Mouse (Mus musculus) G1E-ER4 (cell line): ENCODE measurements around the gene Fgf15. TPM values are rescaled to one million over a fixed set of nuclear protein-coding genes. Genes with fewer than 3 reads are reported as not detected.

Experiments used
- GATA1 ChIP-seq: IDR thresholded peaks from one replicate; pipeline ENCODE4 v1.8.0; 2012; ENCODE audit warnings: low read length, inconsistent platforms
- polyA plus RNA-seq: library from polyadenylated mRNA; stranded (reverse); fragments of >175 nt; gene quantifications from 2 replicates; pipeline ENCODE4 v1.2.3, GENCODE M21; 2012

Gene Fgf15
- polyA plus RNA-seq, 1 experiment = 2.7 TPM

DNA sequence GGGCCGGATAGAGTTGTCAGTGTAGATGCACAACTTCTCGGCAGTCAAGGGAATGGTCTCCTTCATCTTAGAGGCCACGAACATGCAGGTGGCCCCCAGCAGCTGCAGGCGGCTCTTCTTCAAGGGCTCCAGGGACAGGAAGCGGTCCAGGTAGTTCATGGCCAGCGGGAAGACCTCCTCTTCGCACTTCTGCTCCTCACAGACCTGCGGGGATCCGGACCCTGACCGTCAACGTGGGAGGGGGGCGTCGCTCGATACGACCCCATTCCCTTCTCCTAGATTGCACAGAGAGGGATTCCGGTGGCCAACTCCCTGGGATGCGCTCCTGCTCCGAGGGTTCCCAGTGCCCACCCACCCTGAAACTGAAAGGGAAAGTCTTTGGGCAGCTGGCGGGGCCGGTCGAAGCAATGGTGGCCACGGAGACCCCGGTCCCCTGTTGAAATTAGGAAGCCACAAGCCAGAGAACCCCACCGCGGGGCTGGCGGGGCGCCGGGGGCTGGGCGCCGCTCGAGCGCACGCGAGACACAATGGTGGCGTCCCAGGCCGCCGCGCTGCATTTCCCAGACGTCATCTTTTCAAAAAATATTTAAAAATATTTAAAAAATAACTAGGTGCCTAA, 41.7 kb downstream of the Fgf15 start:
- TF ChIP-seq GATA1 = no peak

DNA sequence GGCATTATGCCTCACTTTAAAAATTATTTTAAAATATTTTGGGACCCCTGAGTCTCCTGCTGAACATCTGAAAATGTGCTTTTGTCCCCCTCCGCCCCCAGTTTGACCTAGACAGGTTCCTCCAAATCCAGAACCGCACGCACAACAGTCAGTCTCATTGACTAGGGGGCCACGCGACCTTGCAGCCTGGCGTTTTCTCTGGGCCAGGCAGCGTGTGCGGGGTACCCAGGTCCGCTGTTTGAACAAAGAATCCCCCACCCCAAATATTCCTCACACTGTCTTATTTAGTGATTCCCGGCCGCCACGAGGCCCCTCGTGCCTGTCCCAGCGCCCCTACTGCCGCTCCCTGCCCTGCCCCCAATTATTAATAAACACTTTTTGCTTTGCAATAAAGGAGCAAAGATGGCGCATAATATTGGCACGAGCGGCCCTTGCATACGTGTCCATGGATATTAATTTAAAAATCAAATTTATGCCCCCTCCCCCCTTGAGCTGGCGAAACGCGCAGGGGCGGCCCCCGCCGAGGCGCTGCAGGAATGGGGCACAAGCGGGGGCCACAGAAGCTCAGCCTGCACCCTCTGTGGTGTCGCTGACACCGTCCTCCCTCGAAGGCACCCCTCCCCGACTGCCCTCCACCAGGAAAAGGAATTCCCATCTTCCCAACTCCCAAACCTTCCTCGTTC, 42.5 kb downstream of the Fgf15 start:
- no peak for TF ChIP-seq GATA1

DNA sequence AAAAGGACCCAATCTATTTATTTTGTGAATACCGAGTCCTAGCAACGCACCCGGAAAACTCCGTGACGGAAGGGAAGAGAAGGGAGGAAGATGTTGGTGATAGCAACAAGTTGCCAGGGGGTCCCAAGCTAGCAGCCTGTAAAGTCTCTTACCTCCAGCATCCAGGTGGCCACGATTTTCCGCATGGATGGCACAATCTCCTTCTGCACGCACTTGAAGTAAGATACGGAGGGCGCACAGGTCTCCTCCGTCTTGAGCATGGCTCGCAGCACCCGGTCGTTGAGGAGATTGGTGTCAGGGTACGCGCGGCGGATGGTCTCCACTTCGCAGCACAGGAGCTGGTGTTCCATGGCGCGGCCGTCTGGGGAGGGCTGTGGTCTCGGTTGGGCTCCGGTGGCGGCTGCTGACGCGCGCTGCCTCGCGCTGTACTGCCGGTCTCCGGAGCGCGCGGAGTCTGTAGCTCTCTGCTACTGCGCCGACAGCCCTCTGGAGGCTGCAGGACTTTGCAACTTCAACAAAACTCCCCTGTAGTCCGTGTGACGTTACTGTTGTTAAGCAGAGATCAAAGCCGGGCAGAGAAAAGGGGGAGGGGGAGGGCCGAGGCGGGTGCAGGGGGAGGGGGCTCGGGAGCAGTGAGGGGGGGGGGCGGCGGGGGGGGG, 43.1 kb downstream of the Fgf15 start, which contains the start of gene Ccnd1:
Gene Ccnd1 (minus strand): TSS at position 582 of the 659 bp plus-strand sequence.
- TF ChIP-seq GATA1 = no peak

DNA sequence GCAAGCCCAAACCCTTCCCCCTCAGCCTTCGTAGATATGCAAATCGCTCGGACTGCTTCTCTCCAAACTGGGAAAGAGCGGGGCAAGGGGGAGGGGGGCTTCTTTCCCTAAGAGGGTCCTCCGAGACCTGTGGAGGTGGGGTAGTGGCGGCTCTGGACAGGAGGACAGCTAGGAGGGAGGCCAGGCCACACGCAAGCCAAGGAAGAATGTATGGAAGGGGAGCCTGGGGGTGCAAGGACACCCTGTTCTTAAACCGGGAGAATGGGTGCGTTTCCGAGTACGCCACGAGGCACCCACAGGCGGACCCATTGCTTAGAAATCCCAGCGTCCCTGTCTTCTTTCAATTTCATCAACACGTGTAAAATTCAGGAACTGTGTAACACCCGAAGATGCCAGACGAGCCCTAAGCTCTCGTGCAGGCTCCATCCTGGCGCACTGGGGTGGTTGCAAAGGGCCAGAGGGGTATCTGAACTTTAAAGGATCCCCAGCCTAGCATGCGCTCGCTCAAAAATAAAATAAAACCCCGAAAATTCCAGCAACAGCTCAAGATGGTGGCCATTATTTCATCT, 43.8 kb downstream of the Fgf15 start:
- no peak for TF ChIP-seq GATA1

DNA sequence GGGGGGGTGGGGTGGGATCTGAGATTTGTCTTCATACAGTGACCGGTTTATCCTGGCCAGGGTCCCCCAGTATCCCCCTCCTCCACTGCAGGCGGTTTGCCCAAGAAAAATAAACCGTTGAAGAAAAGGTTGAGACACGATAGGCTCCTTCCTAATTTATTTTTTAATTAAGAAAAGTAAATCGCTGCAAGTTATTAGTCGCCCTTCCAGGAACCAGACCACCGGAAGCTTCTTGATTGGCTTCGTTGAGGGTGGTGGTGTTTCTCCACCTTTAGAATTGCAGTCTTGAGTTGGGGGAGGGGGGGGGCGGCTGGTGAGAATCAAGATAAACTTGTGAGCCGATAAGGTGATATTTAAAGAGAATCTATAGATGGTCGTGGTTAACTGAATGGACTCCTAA, 44.3 kb downstream of the Fgf15 start:
- no peak for TF ChIP-seq GATA1

DNA sequence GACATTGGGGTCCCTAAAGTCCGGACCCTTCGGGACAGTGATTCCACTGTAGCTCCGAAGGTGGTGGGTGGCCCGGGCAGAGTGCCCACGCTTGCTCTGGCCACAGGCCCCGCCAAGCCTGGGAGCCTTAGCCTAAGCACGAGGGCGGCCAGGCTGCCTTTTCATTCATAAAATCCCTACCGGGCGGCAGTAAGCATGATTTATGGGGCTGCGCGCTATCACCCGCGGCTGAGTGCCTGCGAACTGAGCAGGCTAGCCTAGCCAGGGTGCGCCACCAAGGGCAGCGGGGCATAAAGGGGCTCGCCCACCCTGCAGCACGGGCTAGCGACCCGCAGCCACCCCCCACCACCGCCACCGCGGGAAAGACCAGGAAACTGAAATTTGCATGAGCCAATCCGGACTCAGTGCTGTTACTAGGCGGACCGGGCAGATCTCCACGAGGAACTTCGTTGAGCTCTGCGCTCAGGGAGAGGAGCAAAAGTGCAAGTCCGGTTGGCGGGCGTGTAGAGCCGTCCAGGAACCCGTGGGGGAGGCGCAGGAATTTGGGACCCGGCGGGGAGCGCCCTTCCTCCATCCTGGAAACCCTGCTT, 45.0 kb downstream of the Fgf15 start:
- no peak for TF ChIP-seq GATA1

DNA sequence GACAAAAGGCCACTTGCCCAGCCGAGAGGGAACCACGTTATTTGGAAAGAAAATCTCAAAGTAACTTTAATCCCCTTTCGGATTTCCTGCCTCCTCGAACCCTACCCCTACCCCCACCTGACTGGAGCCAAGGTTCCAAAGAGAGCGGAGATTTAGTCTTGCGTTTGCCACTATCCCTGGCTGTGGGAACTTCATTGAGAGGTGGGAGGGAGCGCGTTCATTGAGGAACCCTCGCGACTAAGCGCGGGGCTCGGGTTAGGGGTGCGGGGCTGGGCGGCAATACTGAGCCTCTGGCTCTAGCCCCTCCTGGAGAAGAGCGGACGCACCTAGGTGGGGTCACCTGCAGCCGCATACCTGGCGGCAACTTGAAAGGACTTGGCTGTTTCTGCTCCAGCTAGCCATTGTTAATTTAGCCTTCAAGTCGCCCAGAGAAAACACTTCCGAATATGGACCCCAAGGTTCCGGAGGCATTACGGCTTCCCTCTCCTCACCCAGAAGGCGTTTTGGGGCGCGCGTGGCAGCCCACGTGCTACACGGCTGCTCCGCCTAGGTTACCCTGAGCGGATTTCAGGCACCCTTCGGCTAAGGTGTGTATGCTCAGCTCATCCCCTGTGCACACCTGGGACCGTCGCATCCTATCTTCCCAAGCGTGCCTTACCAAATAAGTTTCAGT, 45.9 kb downstream of the Fgf15 start:
- TF ChIP-seq GATA1 = no peak

DNA sequence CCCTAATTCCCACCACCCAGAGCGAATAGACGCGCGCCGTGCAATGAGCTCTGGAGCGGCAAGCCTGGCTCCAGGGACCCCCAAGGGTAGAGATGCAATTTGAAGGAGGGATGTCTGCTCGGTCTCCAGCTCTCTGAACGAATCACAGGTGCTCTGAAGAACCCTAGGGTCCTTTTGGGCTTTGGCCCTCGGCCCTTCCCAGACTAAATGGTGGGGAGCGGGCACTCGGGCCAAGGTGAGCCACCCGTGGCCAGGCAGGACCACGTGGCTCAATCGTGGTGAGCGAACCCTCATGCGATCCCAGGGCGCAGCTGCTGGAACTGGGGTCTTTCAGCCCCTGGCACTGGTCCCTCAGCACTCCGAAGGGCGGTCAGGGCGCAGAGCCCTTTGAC, 46.4 kb downstream of the Fgf15 start:
- no peak for TF ChIP-seq GATA1

DNA sequence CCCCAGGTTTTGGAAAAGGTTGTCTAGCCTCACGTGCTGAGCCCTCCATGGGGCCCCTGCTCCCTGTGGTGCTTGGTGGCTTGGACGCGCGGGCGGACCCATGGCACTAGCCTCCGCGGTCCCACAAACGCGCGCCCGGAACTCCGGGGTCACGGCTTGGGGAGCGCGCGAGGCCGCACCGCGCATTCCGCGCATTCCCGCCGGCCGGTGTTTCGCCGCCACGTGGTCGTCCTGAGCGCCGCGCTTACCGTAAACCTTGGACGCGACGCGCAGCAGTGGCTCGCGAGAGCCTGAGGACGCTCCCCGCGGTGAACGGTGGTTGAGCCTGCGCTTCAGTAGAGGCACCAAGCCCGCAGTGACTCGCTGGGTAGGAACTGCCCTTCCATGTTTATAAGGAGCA, 46.9 kb downstream of the Fgf15 start:
- no peak for TF ChIP-seq GATA1

Other genes starting within 250 kb of the Fgf15 start
- 0.79 and 1.7 TPM in 2 replicates for gene Ano1, start 144.6 kb upstream of the Fgf15 start, polyA plus RNA-seq
- gene Fgf3, start 58.4 kb upstream of the Fgf15 start, polyA plus RNA-seq = 4.2 and 4.8 TPM in 2 replicates
- gene Fgf4, start 49.2 kb upstream of the Fgf15 start, polyA plus RNA-seq = not detected in 2 replicates
- 20.1 and 35.2 TPM in 2 replicates for gene LTO1, start 18.6 kb downstream of the Fgf15 start, polyA plus RNA-seq
- gene Ccnd1, start 43.4 kb downstream of the Fgf15 start, polyA plus RNA-seq = not detected in 2 replicates